Mouse (Mus musculus) lung, postnatal 0 days (tissue): ENCODE data around the gene Atp6v1g2.

Experiments used
- CTCF ChIP-seq: IDR thresholded peaks from 2 replicates; pipeline ENCODE4 v1.5.1; 2016; ENCODE audit warnings: antibody characterized with exemption, mild to moderate bottlenecking
- EP300 ChIP-seq: IDR thresholded peaks from 2 replicates; pipeline ENCODE4 v1.6.1; 2016; ENCODE audit warnings: antibody characterized with exemption, mild to moderate bottlenecking, control low read depth

DNA sequence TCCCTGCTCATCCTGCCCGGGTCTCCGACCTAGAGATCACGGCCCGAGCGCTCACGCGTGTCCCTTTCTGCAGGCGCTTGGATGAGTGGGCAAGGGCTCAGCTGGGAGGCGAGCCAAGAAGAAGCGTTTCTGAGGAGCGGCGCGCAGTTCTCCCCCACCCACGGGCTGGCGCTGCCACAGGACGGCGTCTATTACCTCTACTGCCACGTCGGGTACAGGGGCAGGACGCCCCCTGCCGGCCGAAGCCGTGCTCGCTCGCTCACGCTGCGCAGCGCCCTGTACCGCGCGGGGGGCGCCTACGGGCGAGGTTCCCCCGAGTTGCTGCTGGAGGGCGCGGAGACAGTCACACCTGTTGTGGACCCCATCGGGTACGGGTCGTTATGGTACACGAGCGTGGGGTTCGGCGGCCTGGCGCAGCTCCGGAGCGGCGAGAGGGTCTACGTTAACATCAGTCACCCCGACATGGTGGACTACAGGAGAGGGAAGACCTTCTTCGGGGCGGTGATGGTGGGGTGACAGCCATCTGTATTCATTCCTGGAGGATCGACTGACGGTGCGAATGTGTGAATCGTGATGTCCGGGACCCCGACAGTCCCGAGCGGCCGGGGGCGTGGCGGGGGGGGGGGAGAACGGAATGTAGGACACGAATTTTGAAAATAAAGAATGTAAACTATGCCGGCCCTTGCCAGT, 37.7 kb upstream of the Atp6v1g2 start:
- TF ChIP-seq CTCF (peak; percentile 98), EP300 (no peak)
